Mouse (Mus musculus) lung, embryonic 14.5 days (tissue): ENCODE measurements around the gene Hcfc1r1. TPM values are rescaled to one million over a fixed set of nuclear protein-coding genes. Genes with fewer than 3 reads are reported as not detected.

Experiments used
- ATAC-seq: fragments of 200-750 bp; cut with Nextera tagmentation; 2 replicates; pipeline ENCODE4 v1.8.0; 2017; ENCODE audit warnings: mild to moderate bottlenecking, moderate TSS enrichment, moderate library complexity; ENCODE audit not compliant: insufficient read depth
- DNase-seq: peaks from one replicate; pipeline ENCODE4 v3.0.0-alpha.2; 2015
- H3K27ac ChIP-seq: fragments of 300-500 bp; sonication (generic); 2 replicates; pipeline ENCODE4 v1.5.1; 2014; ENCODE audit warnings: low read depth, mild to moderate bottlenecking, moderate library complexity
- H3K27me3 ChIP-seq: fragments of 300-500 bp; sonication (generic); 2 replicates; pipeline ENCODE4 v1.6.1; 2014; ENCODE audit warnings: low read length, control low read depth; ENCODE audit not compliant: insufficient read depth
- H3K36me3 ChIP-seq: fragments of 300-500 bp; sonication (generic); 2 replicates; pipeline ENCODE4 v1.6.1; 2014; ENCODE audit warnings: control low read depth; ENCODE audit not compliant: insufficient read depth
- H3K4me1 ChIP-seq: fragments of 300-500 bp; sonication (generic); 2 replicates; pipeline ENCODE4 v1.6.1; 2014; ENCODE audit warnings: antibody characterized with exemption, control low read depth; ENCODE audit not compliant: insufficient read depth
- H3K4me2 ChIP-seq: fragments of 300-500 bp; sonication (generic); 2 replicates; pipeline ENCODE4 v1.6.1; 2014; ENCODE audit warnings: mild to moderate bottlenecking
- H3K4me3 ChIP-seq: fragments of 300-500 bp; sonication (generic); 2 replicates; pipeline ENCODE4 v1.5.1; 2014; ENCODE audit warnings: low read depth, low read length
- H3K9ac ChIP-seq: fragments of 300-500 bp; sonication (generic); 2 replicates; pipeline ENCODE4 v1.6.1; 2014
- H3K9me3 ChIP-seq: fragments of 300-500 bp; sonication (generic); 2 replicates; pipeline ENCODE4 v1.6.1; 2016; ENCODE audit warnings: low read depth, low read length, control low read depth
- CTCF ChIP-seq: IDR thresholded peaks from 2 replicates; pipeline ENCODE4 v1.5.1; 2016; ENCODE audit warnings: antibody characterized with exemption, low read depth
- WGBS: fragments of 180-500 bp; shearing (Covaris S2); extraction: QIAGEN DNeasy Blood & Tissue Kit; methylation state at CpG from one replicate; pipeline ENCODE4 v1.1.7; 2014; 5-methylcytosine and 5-hydroxymethylcytosine counted together
- polyA plus RNA-seq: library from polyadenylated mRNA; unstranded; fragments of >200 nt; fragmentation: Nextera tagmentation; extraction: Ambion mirVana; gene quantifications from 2 replicates; pipeline ENCODE4 v1.2.1, GENCODE M21; 2014

Hcfc1r1 gene
- polyA plus RNA-seq, 1 experiment from 2014 or later = 63.8 TPM

DNA sequence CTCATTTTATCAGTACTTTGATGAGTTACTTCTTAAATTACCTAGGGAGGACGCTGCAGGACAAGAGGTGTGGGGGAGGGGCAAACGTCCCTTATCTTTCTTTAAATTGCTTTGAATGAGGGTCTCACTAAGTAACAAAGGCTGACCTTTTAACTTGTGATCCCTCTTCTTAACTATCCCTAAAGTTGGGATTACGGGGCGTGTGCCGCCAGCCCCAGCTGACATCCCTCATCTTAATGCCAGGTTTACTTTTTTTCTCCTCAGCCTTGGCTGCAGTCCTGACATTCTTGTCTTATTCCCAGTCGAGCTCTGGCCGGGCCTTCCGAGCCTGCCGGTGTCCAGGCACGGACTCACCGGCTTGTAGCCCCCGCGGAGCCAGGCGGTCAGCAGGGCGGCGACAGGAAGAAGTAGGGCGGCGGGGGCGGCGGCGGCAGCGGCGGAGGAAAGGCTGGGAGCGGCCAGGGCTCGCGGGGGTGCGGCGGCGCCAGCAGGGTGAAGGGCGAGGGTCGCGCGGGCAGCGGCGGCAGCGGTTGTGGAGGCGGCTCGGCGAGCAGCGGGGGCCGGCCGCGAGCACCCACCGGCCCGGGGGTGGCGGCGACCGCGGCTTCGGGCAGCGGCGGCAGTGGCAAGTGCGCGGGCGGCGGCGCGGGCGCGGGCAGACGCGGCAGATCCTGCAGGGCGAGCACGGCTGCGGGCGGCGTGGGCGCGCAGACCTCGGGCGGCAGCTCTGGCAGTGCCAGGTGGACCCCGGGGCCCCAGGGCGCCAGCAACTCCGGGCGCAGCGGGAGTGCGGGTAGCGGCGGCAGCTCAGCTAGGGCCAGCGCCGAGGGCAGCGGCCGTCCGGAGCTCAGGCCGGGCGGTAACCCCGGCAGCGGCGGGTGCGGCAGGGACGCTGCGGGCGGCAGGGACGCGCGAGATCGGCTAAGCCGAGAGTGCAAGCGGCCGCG is 26.0 kb downstream of the Hcfc1r1 start:
- peak overlapping the region; percentile 64 for H3K4me3 ChIP-seq
- H3K4me1 ChIP-seq = peaks cover 7% of the 10 kb centered on the region
- TF ChIP-seq CTCF = no peak
- no peaks in the 10 kb centered on the region for H3K9me3 ChIP-seq
- peak overlapping the region; percentile 100 for H3K4me2 ChIP-seq
- no peak overlapping the region for H3K27ac ChIP-seq
- WGBS = under 1% methylated on average over 101 of the region's 101 CpGs
- H3K36me3 ChIP-seq = no peaks in the 10 kb centered on the region
- ATAC-seq (peak; percentile 19; the same call in 1 of the 2 replicates), DNase-seq (peak; percentile 63)
- peaks cover 11% of the 10 kb centered on the region for H3K27me3 ChIP-seq
- H3K9ac ChIP-seq = peak overlapping the region; percentile 54

GRCm38 (mm10) chr17:23700079-23700478 is 26.7 kb downstream of the Hcfc1r1 start:
- Histone ChIP-seq H3K9ac (peak overlapping the region; percentile 54), H3K36me3 (no peaks in the 10 kb centered on the region), H3K27ac (no peak overlapping the region), H3K4me3 (peak overlapping the region; percentile 64), H3K4me2 (peak overlapping the region; percentile 100), H3K27me3 (peaks cover 11% of the 10 kb centered on the region), H3K4me1 (no peaks in the 10 kb centered on the region; the same call in none of the 2 replicates), H3K9me3 (no peaks in the 10 kb centered on the region)
- TF ChIP-seq CTCF = peak; percentile 81
- peak; percentile 94 for ATAC-seq
- peak; percentile 93 for DNase-seq
- under 1% methylated on average over 27 of the region's 28 CpGs for WGBS

- 81% methylated on average over 9 of the region's 9 CpGs for WGBS
- DNase-seq = no peak
- no peak overlapping the region for H3K9ac ChIP-seq
These were observed 29.9 kb downstream of the Hcfc1r1 start for GRCm38 (mm10) chr17:23703301-23703700.

DNA sequence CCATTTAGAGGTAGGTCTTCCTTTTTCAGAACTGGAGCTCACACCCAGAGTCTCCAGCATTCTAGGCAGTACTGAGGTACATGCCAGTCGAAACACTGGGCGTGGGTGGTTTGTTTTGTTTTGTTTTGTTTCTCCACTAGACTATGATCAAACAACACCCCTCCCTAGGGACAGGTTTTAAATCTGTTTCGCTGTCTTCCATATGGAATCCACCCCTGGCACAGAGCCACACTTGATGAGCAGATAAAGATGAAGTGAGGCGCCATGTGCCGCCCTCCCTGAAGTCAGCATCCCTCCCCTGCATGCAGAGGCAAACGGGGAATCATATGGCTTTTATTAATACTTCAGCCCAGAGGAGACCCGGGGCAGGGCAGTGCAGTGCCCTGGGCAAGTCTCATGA is 31.3 kb downstream of the Hcfc1r1 start:
- no peaks in the 10 kb centered on the region for H3K4me1 ChIP-seq
- DNase-seq (no peak), ATAC-seq (no peak)
- H3K27ac ChIP-seq = no peak overlapping the region
- no peaks in the 10 kb centered on the region for H3K9me3 ChIP-seq
- H3K36me3 ChIP-seq = no peaks in the 10 kb centered on the region
- H3K9ac ChIP-seq = no peak overlapping the region
- TF ChIP-seq CTCF = no peak
- H3K4me3 ChIP-seq = no peak overlapping the region
- 33% methylated on average over 7 of the region's 7 CpGs for WGBS
- no peak overlapping the region for H3K4me2 ChIP-seq
- peaks cover 3% of the 10 kb centered on the region for H3K27me3 ChIP-seq

More at GRCm38 (mm10) chr17:23703301-23703700, 29.9 kb downstream of the Hcfc1r1 start:
- Histone ChIP-seq H3K4me1 (no peaks in the 10 kb centered on the region), H3K4me2 (no peak overlapping the region), H3K27ac (no peak overlapping the region), H3K36me3 (no peaks in the 10 kb centered on the region), H3K27me3 (peaks cover 11% of the 10 kb centered on the region), H3K9me3 (no peaks in the 10 kb centered on the region), H3K4me3 (no peak overlapping the region)
- ATAC-seq = no peak
- TF ChIP-seq CTCF = no peak

DNA sequence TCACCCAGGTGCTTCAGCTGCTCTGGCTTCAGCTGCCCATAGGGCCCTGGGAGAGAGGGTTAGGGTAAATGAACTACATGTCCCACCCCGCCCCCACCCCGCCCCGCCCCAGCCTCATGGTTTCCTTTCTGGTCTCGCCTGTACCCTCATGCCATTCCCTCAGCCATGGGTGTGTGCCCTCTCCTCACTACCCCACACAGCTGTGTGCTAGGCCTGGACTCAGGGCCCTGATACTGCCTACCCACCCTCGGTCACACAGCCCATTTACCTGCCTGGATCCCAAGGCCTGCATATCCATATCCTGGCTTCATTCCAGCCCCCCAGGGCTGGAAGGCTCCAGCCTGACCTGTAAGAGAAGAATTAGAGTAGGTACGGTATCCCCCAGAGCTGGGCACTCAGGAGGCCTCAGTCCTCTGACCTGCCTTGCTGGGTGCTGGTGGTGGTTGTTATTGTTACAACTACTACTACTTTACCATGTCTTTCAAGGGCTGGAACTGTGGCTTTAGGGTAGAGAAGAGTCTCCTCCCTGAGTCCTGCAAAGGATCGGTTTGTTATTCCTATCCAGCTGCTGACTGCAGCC is 32.2 kb downstream of the Hcfc1r1 start:
- ATAC-seq (peak; percentile 10; the same call in 1 of the 2 replicates), DNase-seq (no peak)
- Histone ChIP-seq H3K27ac (no peak overlapping the region), H3K4me1 (no peaks in the 10 kb centered on the region), H3K9me3 (no peaks in the 10 kb centered on the region), H3K36me3 (no peaks in the 10 kb centered on the region), H3K9ac (no peak overlapping the region), H3K27me3 (no peaks in the 10 kb centered on the region), H3K4me3 (no peak overlapping the region), H3K4me2 (no peak overlapping the region)
- 74% methylated on average over 7 of the region's 7 CpGs for WGBS
- TF ChIP-seq CTCF = no peak

GRCm38 (mm10) chr17:23706212-23706611 is 32.8 kb downstream of the Hcfc1r1 start:
- ATAC-seq = peak; percentile 66
- Histone ChIP-seq H3K4me3 (no peak overlapping the region), H3K27ac (no peak overlapping the region), H3K9me3 (no peaks in the 10 kb centered on the region), H3K9ac (no peak overlapping the region), H3K4me1 (no peaks in the 10 kb centered on the region), H3K4me2 (no peak overlapping the region), H3K36me3 (no peaks in the 10 kb centered on the region), H3K27me3 (no peaks in the 10 kb centered on the region)
- peak; percentile 90 for DNase-seq
- 5% methylated on average over 3 of the region's 3 CpGs for WGBS
- TF ChIP-seq CTCF = peak; percentile 92

GRCm38 (mm10) chr17:23717003-23717402 is 43.6 kb downstream of the Hcfc1r1 start:
- H3K4me3 ChIP-seq = no peak overlapping the region
- H3K9ac ChIP-seq = no peak overlapping the region
- no peaks in the 10 kb centered on the region for H3K9me3 ChIP-seq
- peak; percentile 64 for DNase-seq
- no peaks in the 10 kb centered on the region for H3K4me1 ChIP-seq
- H3K27ac ChIP-seq = no peak overlapping the region
- H3K27me3 ChIP-seq = no peaks in the 10 kb centered on the region
- peak; percentile 42; the same call in 1 of the 2 replicates for ATAC-seq
- H3K36me3 ChIP-seq = no peaks in the 10 kb centered on the region
- TF ChIP-seq CTCF = no peak
- no peak overlapping the region for H3K4me2 ChIP-seq
- WGBS = 51% methylated on average over 2 of the region's 2 CpGs
